Mouse (Mus musculus) thymus, postnatal 10 days (tissue): ENCODE data around the gene Pax4.

Experiments used
- DNase-seq, 2 experiments: peaks; one replicate each; pipeline ENCODE4 v3.0.0; 2021; ENCODE audit warnings: low spot score in 2 of 2

Pax4 gene

GRCm38 (mm10) chr6:28449253-28449652 is at the start of gene Pax4:
Gene Pax4 (minus strand): TSS chr6:28449353.
- no peak for DNase-seq

GRCm38 (mm10) chr6:28497837-28498236 is 48.7 kb upstream of the Pax4 start:
- no peak for DNase-seq

- no peak for DNase-seq
Observed at GRCm38 (mm10) chr6:28491198-28491597, 42.0 kb upstream of the Pax4 start.

- DNase-seq: no peak
Observed at GRCm38 (mm10) chr6:28490612-28491011, 41.5 kb upstream of the Pax4 start.

- no peak for DNase-seq
Observed at GRCm38 (mm10) chr6:28488204-28488851, 39.2 kb upstream of the Pax4 start.

GRCm38 (mm10) chr6:28486905-28487304 is 37.8 kb upstream of the Pax4 start:
- DNase-seq: no peak

- DNase-seq: no peak
Observed at GRCm38 (mm10) chr6:28486471-28486870, 37.3 kb upstream of the Pax4 start.

GRCm38 (mm10) chr6:28486008-28486407 is 36.9 kb upstream of the Pax4 start:
- DNase-seq: no peak

- no peak for DNase-seq
Observed at GRCm38 (mm10) chr6:28482711-28483315, 33.7 kb upstream of the Pax4 start.

- no peak for DNase-seq
Observed at GRCm38 (mm10) chr6:28480752-28481492, 31.8 kb upstream of the Pax4 start.

GRCm38 (mm10) chr6:28479865-28480751 is 31.0 kb upstream of the Pax4 start:
- peak; percentile 94 to 97 for DNase-seq

- no peak for DNase-seq
Observed at GRCm38 (mm10) chr6:28474839-28475238, 25.7 kb upstream of the Pax4 start, which contains the start of gene Snd1. Gene Snd1 (plus strand): TSS chr6:28475139.

GRCm38 (mm10) chr6:28474211-28474610 is 25.1 kb upstream of the Pax4 start:
- DNase-seq: no peak

GRCm38 (mm10) chr6:28471284-28472035 is 22.3 kb upstream of the Pax4 start:
- DNase-seq: no peak

- DNase-seq: no peak
Observed at GRCm38 (mm10) chr6:28470621-28471020, 21.5 kb upstream of the Pax4 start.

- no peak for DNase-seq
Observed at GRCm38 (mm10) chr6:28470017-28470602, 21.0 kb upstream of the Pax4 start.

- no peak for DNase-seq
Observed at GRCm38 (mm10) chr6:28464630-28465029, 15.5 kb upstream of the Pax4 start.

- peak in 1 of 2 experiments; percentile 49 for DNase-seq
Observed at GRCm38 (mm10) chr6:28460534-28460933, 11.4 kb upstream of the Pax4 start.

- no peak for DNase-seq
Observed at GRCm38 (mm10) chr6:28459221-28459668, 10.1 kb upstream of the Pax4 start.

- DNase-seq: no peak
Observed at GRCm38 (mm10) chr6:28450977-28451376, 1.8 kb upstream of the Pax4 start.

- no peak for DNase-seq
Observed at GRCm38 (mm10) chr6:28450481-28450880, 1.3 kb upstream of the Pax4 start.
